Mouse (Mus musculus): ENCODE measurements at regions not wholly inside any gene's neighbourhood (a gene's known extent, or its start where the extent isn't known, plus 50 kb on each side); places are given as distances from the start of the nearest gene placed in this dataset.

- DNase-seq, result no peak
Measured at GRCm38 (mm10) chr6:135632671-135633070, 270.3 kb downstream of the Emp1 start.

GRCm38 (mm10) chr6:135636648-135637047 is 274.3 kb downstream of the Emp1 start:
- no peak for DNase-seq

GRCm38 (mm10) chr6:135642711-135643110 is 280.4 kb downstream of the Emp1 start:
- DNase-seq, result no peak

DNA sequence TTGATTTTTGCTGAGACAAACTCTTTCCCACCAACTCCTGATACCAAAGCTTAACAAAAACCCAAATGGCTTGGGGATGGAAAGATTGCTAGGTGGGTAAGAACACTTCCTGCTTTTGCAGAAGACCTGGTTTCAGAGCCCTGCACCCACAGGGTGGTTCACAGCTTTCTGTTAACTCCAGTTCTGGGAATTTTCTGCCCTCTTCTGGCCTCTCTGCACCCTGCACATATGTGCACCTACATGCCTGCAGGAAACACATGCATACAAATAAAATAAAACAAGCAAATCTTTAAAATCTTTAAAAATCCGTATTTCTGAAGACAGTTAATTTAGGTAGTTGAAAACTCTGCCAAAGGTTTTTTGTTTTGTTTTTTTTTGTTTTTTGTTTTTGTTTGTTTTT is 283.8 kb downstream of the Emp1 start:
- no peak for DNase-seq

GRCm38 (mm10) chr6:135653002-135653401 is 290.7 kb downstream of the Emp1 start:
- no peak for DNase-seq

- DNase-seq, result no peak
Measured at GRCm38 (mm10) chr6:135662386-135662785, 300.0 kb downstream of the Emp1 start.

DNA sequence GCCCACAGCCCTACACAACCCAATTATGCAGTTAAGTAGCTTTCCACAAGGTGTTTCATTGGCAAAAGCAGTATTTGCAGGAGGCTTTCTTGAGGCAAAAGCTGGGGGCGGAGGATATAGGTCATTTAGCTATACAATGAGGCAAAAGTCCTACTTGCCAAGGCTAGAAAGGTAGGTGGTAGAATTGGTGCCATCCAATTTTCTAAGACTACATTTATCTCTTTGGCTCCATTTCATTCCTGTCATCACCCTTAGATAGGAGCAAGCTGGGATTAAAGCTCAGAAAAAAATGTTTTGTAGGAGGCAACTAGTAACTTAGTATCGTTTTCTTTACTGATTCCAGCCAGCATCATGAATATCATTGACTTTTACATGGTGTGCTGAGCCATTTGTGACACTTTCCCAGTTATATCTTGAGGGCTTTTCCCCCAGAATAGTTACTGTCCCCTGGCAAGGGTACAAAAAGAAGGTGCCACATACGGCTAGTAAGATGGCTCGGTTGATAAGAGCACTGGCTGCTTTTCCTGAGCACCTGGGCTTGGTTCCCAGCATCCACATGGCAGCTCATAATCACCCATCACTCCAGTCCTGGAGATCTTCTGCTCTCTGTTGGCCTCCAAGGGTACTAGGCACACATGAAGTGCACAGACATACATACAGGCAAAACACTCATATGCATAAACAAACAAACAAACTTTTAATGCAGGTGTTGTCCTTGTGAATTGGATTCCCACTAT is 300.6 kb downstream of the Emp1 start:
- no peak for DNase-seq
